Mouse (Mus musculus) c-Kit-positive CD71-positive TER-119-positive erythroid progenitor cells, embryonic 14.5 days (primary cell): ENCODE measurements around the gene Terf2.
"Not testable (repeated sequence)": the region's sequence is repeated elsewhere in the genome, so short reads cannot be mapped to it uniquely, and the experiment has no call there.

Source experiments
- DNase-seq: peaks from one replicate; pipeline ENCODE4 v3.0.0-alpha.2; 2013; ENCODE audit warnings: low spot score

The Terf2 gene

DNA sequence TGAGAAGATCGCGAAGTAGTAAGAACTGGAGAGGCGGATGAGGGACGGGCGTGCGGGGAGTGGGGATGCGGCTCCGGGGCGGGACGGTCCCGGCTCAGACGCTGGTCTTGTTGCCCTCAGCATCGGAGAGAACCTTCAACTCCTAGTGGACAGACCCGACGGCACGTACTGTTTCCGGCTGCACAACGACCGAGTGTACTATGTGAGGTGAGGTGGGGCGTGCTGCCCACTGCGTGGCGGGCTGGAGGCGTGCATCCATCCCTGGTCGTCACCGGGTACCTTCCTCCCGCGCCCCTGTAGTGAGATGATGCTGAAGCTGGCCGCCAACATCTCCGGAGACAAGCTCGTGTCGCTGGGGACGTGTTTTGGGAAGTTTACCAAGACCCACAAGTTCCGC lies 39.4 kb downstream of the Terf2 start:
- no peak for DNase-seq

DNA sequence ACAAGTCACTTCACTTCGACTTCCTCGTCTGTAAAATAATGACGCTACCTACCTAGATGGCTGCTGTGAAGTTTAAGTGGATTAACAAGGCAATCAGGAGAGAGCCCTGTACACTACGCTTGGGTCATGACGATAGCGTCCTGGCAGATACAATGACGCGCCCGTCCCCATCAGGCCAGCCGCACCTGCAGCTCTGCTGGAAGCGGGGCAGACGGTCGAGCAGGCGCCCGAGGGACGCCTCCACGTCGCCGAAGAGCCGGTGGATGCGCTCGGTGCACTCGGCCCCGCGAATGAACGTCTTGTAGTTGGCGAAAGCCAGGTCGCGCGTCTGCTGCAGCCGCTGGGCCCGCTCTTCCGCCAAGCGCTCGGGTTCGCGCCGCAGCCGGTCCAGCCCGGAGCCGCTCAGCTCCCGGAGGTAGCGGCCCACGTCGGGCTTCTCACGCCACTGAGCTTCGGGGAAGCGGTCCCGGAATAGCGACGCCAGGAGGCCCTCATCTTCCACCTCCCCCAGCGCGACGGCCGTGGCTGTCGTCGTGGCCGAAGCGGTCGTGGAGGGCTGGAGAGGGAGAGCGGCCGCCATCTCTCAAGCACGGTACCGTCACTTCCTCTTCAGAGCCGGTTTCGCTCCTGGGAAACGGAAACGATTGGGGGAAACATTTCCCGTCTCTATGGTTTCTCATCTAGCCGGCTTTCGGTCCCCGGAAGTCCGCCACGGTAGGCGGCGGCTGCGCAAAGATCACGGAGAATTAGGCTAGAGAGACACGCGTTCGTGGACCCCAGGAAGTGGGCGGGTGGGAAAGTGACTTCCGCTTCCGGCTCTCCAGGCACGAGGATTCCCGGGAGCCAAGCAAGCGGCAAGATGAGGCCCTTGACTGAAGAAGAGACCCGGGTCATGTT lies 40.0 kb downstream of the Terf2 start, which contains the start of the genes Cog8 and Nip7:
Gene Cog8 (minus strand): TSS at position 614 of the 897 bp plus-strand sequence.
Gene Nip7 (plus strand): TSS at position 802 of the 897 bp plus-strand sequence.
- peak; percentile 95 for DNase-seq

DNA sequence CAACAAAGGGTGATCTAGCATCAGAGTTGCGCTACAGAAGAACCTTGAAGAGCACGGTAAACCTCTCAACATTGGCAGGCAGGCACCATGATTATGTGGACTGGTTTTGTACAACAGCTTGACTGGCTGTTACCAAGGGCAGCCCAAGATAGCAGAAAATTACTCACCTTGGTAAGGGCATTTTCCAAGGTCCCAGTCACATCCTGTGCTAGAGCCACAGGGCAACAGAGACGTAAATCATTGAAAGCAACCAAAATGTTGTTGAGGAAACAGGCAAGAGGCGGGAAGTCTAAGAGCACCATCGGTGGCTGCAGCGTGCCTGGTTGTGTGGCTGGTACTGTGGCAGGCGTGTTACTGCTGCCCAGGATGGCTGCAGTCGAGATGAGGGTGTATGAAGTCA lies 44.3 kb downstream of the Terf2 start:
- no peak for DNase-seq

DNA sequence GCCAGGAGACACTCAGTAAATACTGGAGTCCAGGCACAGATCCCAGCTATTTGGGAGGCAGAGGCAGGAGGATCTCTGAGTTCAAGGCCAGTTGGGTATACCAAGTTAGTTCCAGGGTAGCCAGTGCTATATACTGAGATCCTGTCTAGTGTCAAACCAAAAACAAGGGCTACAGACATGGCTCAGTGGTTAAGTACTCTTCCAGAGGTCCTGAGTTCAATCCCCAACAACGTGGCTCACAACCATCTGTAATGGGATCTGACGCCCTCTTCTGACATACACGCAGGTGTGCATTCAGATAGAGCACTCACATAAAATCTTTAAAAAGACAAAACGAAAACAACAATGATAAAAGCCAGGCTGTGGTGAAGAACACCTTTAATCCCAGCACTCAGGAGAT lies 46.9 kb downstream of the Terf2 start:
- DNase-seq = no peak

DNA sequence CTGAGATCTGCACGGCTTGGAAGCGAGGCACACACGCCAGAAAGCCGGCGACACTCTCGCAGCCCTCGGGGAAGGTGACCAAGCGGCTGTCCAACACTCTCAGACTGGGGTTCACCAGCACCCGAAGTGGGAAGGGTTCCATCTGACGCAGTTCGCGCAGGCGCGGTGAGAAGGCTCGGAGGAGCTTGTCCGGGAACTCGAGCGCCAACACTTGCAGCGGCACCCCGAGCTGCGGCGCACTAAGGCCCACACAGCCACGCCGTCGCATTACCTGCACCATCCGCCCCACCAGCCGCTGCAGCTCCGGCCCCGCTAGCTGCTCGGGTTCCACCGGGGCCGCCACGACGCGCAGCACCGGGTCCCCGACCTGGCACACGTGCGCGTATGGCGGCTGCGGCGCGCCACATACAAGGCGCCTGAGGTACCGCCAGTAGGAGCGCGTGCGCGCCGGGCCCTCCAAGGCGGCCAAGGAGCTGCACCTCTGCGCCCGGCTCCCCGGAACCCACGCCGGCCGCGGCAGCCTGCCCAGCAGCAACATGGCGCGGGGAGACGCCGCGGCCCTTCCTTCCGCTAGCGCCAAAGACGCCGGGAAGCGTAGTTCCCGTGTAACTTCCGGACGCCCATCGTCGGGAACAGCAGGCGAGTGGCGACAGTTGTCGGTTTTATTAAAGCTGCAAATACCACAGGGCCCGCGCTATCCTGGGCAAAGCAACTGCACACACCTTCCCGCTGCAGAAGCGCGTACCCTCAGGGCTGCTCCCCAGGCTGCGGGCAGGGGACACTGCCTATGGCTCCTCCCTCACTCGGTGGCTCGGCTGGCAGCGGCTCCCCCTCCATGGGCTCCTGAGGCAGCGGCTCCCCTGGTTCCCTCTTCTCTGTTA lies 48.0 kb downstream of the Terf2 start, which contains the start of gene Pdf:
Gene Pdf (minus strand): TSS at position 554 of the 881 bp plus-strand sequence.
- peak; percentile 69 for DNase-seq

DNA sequence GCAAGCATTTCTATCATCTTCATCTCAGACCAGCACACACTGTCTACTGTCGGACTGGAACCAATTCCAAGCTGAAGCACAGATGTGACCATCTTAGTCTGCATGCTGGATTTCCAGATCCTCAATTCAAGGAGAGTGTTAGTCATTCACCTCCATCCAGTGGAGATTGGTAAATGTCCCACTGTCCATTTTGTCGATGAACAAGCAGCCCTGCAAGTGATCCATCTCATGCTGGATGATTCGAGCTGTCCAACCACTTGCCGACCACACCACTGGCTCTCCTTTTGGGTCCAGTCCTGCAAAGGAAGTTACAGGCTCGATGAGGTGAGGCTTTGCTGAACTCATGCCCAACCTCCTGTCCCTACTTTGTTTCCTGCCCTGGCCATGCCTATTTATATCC lies 49.4 kb downstream of the Terf2 start:
- DNase-seq = no peak

DNA sequence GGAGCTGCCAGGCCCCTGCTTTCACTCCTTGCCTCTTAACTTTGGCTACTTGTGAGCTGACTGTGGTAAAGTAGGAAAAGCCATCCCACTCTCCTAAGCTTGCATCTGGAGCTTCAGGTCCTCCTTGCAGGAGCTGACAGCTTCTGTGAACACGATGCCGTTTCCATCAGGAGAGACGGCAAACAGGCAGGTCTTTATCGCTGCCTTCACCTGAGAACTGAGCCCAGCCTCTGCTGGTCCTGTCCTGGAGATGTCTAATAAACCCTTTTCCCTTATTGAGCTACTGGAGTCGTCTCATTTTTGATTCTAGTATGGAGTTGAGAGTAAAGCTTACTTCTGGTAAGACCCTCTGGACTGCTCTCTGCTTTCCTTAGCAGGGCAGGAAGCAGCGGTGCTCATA lies 50.9 kb downstream of the Terf2 start:
- no peak for DNase-seq

DNA sequence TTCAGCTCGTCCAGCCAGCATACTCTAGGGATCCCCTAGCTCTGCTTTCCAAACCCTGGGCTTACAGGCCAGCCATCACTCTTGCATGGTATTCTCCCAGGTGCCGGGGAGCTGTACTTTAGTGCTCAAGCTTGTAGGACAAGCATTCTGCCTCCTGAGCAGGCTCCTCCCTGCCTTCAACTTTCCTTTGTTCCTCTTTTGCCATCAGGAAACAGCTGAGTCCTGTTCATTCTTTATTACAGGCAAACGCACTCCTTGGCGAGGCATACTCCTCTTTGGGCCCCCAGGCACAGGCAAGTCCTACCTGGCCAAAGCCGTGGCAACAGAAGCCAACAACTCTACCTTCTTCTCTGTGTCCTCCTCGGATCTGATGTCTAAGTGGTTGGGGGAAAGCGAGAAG lies 55.7 kb downstream of the Terf2 start:
- no peak for DNase-seq

DNA sequence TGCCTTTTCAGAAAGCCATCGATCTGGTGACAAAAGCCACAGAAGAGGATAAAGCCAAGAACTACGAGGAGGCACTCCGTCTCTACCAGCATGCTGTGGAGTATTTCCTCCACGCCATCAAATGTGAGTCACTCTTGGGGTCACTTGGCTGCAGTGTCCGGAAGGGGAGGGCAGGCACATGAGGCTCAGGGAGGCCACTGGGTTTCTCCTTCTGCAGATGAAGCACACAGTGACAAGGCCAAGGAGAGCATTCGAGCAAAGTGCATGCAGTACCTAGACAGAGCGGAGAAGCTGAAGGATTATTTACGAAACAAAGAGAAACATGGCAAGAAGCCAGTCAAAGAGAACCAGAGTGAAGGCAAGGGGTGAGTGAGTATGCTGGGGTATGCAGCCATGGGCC lies 59.7 kb downstream of the Terf2 start:
- no peak for DNase-seq

DNA sequence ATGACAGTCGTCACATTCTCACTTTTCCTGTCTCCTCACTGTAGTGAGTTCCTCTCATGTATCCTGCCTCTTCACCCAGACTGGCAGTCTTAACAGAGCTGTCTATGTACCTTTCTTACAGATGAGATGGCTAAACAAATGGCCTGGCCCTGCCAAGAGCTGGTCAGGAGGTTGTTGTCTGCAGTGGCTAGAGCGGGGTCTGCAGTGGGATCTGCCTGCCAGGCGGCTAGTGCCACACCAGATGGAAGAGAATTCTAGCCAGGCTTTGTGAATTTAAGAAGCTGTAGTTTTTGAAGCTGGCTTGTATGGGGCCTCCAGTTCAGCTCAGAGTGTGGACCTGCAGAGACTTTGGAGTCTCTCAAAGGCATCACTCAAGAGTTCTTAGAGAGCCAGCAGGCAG lies 60.7 kb downstream of the Terf2 start:
- no peak for DNase-seq

DNA sequence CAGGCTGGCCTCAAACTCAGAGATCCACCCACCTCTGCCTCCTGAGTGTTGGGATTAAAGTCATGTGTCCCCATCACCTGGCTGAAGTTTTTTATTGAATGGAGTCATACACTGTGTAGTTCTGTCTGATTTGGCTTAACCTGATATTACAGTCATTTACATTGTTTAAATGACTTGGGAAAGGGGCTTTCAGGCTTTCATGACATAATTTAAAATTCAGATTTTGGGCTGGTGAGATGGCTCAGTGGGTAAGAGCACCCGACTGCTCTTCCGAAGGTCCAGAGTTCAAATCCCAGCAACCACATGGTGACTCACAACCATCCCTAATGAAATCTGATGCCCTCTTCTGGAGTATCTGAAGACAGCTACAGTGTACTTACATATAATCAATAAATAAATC lies 62.7 kb downstream of the Terf2 start:
- DNase-seq = not testable (repeated sequence)

DNA sequence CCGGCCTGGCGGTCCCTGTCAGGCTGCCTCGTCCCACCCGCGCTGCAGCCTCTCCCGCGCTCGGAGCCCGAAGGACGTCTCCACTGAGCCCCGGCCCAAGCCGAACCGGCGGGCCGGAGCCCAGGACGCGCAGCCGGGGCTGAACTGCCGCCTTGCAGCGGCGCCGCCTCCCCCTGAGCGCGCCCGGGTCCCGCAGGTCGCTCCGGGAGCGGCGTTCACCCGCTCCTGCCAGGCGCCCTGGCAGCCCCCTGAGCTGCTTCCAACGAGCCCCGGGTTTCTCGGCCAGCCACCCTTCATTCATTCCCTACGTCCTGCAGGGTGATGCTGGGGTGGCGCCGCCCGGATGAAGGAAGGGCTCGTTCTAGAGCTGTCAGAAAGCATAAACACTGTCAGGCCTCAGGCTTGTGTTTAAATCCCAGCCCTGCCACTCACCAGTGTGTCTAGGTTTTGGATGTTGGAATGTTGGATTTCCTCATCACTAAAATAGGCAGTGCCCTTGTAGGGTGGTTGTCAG lies 64.7 kb downstream of the Terf2 start:
- no peak for DNase-seq

DNA sequence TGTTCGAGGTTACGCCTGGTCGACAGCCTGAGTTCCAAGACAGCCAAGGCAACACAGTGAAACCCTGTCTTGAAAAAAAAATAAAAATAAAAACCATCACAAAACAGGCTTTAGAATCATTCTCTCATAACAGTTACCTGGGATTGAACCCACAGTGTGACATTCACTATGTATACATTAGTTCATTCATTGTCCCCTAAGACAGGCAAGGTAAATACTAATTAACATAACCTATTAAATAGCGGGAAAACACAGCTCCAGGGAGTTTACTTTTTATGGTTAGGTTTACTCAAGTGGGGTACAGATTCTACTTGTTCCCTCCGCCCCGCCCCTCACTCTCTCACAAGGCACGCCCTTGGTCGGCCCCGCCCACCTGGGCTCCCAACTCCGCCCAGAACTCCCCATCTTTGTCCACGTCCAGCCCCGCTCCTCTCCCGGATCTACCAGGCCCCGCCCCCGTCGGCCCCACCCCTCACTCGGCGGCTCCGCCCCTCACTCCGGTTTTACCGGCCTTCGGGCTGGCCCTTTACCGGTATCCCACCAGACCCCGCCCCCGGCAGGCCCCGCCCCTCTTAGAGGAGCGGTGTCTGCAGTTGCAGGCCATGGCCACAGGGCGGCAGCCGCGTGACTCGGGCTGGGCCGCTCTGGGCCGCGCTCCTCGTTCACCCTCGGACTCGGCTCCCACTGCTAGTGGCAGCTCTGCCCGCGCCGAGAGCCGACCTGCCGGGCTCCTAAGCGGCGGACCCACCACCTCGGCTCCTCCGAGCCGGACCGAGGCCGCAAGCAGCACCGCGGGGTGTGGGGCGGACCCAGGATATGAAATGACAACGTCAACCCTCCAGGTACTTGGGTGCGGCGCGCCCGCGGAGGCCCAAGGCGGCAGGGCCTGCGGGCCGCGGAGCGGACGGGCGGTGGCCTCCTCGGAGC lies 65.4 kb downstream of the Terf2 start, which contains the start of gene Vps4a:
Gene Vps4a (plus strand): TSS at position 573 of the 927 bp plus-strand sequence.
- DNase-seq = peak; percentile 93

DNA sequence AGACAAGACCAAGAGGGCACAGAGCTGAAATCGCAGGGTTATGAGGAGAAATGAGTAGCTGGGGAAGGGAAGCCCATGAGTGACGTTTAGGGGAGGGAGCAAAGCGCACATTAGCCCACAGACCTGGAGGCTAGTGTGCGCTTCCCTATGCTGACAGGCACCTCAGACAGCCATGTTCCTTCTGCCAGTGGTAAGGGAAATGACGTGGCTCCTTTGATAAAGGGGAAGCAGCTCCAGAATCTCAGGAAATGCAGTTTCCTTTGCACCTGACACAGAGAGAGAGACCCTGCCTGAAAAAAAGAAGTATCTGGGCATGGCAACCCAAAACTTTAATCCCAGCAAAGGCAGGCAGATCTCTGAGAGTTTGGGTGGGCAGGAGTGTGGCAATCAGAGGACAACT lies 66.3 kb downstream of the Terf2 start:
- DNase-seq = no peak

DNA sequence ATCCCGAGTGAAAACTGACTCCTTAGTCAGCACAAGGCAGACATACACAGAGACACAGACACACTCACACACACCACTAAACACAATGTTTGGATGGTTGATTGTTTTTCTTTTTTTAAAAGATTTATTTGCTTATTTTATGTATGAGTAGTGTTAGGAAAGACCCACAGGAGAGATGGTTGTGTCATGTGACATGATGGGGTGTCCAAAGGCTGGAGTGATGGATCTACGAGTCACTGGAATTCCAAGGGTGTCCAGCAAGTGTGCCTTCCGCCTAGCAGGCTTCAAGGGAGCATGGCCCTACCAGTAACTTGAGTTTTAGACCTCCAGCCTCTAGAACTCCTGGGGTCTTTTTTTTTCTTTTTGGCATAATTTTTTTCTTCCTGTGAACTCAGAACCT lies 67.0 kb downstream of the Terf2 start:
- DNase-seq = no peak

DNA sequence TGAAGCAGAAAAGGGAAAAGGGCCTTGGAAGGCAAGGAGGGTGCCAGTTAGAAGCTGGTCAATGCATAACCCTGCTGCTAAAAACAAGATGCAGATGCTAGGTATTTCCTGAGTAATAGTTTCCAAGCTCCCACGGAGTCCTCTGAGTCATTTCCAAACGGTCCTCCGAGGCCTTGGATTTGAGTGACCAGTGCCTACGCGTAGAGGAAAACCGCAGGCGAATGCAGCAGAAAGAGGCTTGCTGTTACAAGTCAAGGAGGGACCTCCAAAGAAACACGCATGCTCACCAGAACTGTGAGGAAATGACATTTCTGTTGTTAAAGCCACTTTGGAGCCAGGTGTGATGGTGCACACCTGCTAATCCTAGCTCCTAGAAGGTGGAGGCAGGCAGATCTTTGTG lies 72.9 kb downstream of the Terf2 start:
- DNase-seq = no peak
